Mouse (Mus musculus) MEL (cell line): ENCODE data around the gene Hamp2.
"Not testable (repeated sequence)": the region's sequence is repeated elsewhere in the genome, so short reads cannot be mapped to it uniquely, and the experiment has no call there.

Source experiments
- BHLHE40 ChIP-seq: IDR thresholded peaks from 2 replicates; pipeline ENCODE4 v1.6.1; 2012; ENCODE audit warnings: low read depth, mild to moderate bottlenecking, inconsistent platforms, low read length, improper control_type of control experiment, borderline replicate concordance
- CHD1 ChIP-seq: IDR thresholded peaks from 2 replicates; pipeline ENCODE4 v1.6.1; 2012; ENCODE audit warnings: low read depth, mild to moderate bottlenecking, inconsistent platforms, low read length, improper control_type of control experiment
- CTCF ChIP-seq, 3 experiments: IDR thresholded peaks in 2 of 3; conservative IDR thresholded peaks in 1 of 3; 2 replicates each; pipeline ENCODE4 v1.5.1; 2011 to 2012; ENCODE audit warnings: low read length in 3 of 3, low read depth in 2 of 3, mild to moderate bottlenecking in 2 of 3, improper control_type of control experiment in 1 of 3, inconsistent platforms in 1 of 3, mixed read lengths in 1 of 3, moderate library complexity in 1 of 3; ENCODE audit not compliant: control insufficient read depth in 1 of 3, insufficient read depth in 1 of 3, poor library complexity in 1 of 3, severe bottlenecking in 1 of 3
- GABPA ChIP-seq: IDR thresholded peaks from 2 replicates; pipeline ENCODE4 v1.6.1; 2012; ENCODE audit warnings: low read depth, mild to moderate bottlenecking, inconsistent platforms, low read length, improper control_type of control experiment, moderate library complexity
- MXI1 ChIP-seq: IDR thresholded peaks from 2 replicates; pipeline ENCODE4 v1.6.1; 2011; ENCODE audit warnings: mild to moderate bottlenecking, low read depth, low read length, improper control_type of control experiment
- POLR2A ChIP-seq, 2 experiments: IDR thresholded peaks; 2 replicates each; pipeline ENCODE4 v1.6.1; 2011 to 2012; ENCODE audit warnings: low read length in 2 of 2, mild to moderate bottlenecking in 2 of 2, control low read depth in 1 of 2, improper control_type of control experiment in 1 of 2, low read depth in 1 of 2, moderate library complexity in 1 of 2; ENCODE audit not compliant: control insufficient read depth in 1 of 2, insufficient read depth in 1 of 2, poor library complexity in 1 of 2
- TBP ChIP-seq: IDR thresholded peaks from 2 replicates; pipeline ENCODE4 v1.8.0; 2011; ENCODE audit warnings: low read depth, low read length, improper control_type of control experiment
- UBTF ChIP-seq: IDR thresholded peaks from 2 replicates; pipeline ENCODE4 v1.6.1; 2012; ENCODE audit warnings: low read depth, mild to moderate bottlenecking, inconsistent platforms, low read length, improper control_type of control experiment, moderate library complexity, borderline replicate concordance; ENCODE audit not compliant: insufficient read depth
- USF1 ChIP-seq: IDR thresholded peaks from 2 replicates; pipeline ENCODE4 v1.6.1; 2014; ENCODE audit warnings: low read depth, mild to moderate bottlenecking, inconsistent platforms, low read length, improper control_type of control experiment, moderate library complexity
- ZMIZ1 ChIP-seq: IDR thresholded peaks from 2 replicates; pipeline ENCODE4 v1.6.1; 2012; ENCODE audit warnings: low read depth, mild to moderate bottlenecking, inconsistent platforms, low read length, improper control_type of control experiment, moderate library complexity
- ZNF384 ChIP-seq: IDR thresholded peaks from 2 replicates; pipeline ENCODE4 v1.6.1; 2012; ENCODE audit warnings: low read depth, mild to moderate bottlenecking, inconsistent platforms, low read length, improper control_type of control experiment

DNA sequence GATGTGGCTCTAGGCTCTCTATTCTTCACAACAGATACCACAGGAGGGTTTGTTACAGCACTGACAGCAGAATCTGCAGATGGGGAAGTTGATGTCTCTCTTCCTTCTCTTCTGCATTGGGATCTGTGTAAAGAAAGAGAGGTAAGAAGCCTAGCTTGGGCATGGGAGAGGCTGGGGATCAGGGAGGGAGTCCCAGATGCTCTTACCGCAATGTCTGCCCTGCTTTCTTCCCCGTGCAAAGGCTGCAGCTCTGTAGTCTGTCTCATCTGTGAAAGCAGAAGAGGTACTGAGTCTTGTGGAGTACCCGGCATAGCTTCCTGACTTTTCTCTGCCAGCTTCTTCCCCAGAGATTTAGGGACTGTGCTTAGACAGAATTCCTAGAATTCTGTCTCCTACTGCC is 2.0 kb downstream of the Hamp2 start:
- not testable (repeated sequence) for TF ChIP-seq UBTF; BHLHE40; ZNF384; POLR2A (IDR thresholded peaks at IDR 0.05; ENCODE audit: control insufficient read depth in 1 of 2, insufficient read depth in 1 of 2, low read depth in 1 of 2, low read length in 2 of 2, poor library complexity in 1 of 2); CHD1; ZMIZ1; MXI1; USF1; GABPA; TBP; CTCF (IDR thresholded peaks at IDR 0.05 in 2 of 3, conservative IDR thresholded peaks at IDR 0.05 in 1 of 3; ENCODE audit: control insufficient read depth in 1 of 3, insufficient read depth in 1 of 3, low read depth in 2 of 3, low read length in 3 of 3, poor library complexity in 1 of 3, severe bottlenecking in 1 of 3)
